Mouse (Mus musculus): ENCODE results near the gene Myo1a. TPM values are rescaled to one million over a fixed set of nuclear protein-coding genes. Genes with fewer than 3 reads are reported as not detected.

Myo1a gene
- polyA plus RNA-seq, 1 experiment from 2014 or later, result 0.17 TPM

DNA sequence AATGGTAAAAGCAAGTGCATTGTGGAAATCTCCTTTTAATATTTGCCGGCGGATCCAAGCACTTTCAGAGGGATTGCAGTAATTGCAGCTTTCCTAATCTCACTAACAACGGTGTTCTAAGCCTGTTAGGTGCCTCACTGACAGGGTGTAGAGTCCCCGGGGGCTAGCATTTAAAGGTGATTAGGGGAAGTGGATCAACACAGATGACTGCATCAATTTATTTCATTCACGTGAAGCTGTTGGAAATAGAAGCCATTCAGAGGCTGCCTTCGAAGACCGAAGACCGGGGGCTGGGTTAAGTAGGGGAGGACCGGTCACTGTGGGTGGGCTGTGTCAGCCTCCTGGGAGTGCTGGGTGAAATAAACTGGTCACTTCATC, 26.0 kb downstream of the Myo1a start:
- Histone ChIP-seq H3K4me3 (replicated peaks) (no peak overlapping the region), H3K27me3 (peaks cover 17% of the 10 kb centered on the region), H3K9ac (peak overlapping the region; percentile 39; the same call in 1 of the 2 replicates), H3K4me1 (replicated peaks) (peaks cover 90% of the 10 kb centered on the region), H3K4me2 (peak overlapping the region; percentile 53), H3K9me3 (replicated peaks) (no peaks in the 10 kb centered on the region), H3K27ac (peak overlapping the region; percentile 83), H3K36me3 (no peaks in the 10 kb centered on the region)
- ATAC-seq (ENCODE audit: low read depth) (no peak), DNase-seq (no peak)
- WGBS (ENCODE audit: insufficient replicate concordance), result 47% methylated on average over 9 of the region's 9 CpGs

DNA sequence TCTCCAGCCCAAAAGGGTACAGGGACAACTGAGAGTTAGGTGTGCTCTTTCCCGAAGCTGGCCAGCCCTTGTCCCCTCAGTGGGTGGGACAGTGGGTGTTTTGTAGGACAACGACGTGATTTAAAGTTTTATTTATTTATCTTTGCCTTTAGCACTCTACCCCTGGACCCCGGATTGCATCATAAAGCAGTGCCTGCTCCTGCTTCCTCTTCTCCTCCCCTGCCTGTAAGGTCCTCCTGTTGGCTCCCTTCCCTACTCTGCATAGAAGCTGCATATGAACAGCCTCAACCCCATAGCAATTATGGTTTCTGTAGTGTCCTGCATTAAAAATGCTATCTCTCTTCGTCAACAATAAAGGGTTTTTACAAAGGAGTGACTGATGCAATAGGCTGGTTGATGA, 26.4 kb downstream of the Myo1a start:
- DNase-seq, result no peak
- peaks cover 94% of the 10 kb centered on the region for H3K4me1 ChIP-seq (replicated peaks)
- H3K9me3 ChIP-seq (replicated peaks), result no peaks in the 10 kb centered on the region
- no peak overlapping the region for H3K4me3 ChIP-seq (replicated peaks)
- H3K36me3 ChIP-seq, result no peaks in the 10 kb centered on the region
- H3K27me3 ChIP-seq, result peaks cover 15% of the 10 kb centered on the region; the same call in 1 of the 2 replicates
- H3K9ac ChIP-seq, result peak overlapping the region; percentile 39; the same call in 1 of the 2 replicates
- no peak for ATAC-seq (ENCODE audit: low read depth)
- peak overlapping the region; percentile 53 for H3K4me2 ChIP-seq
- H3K27ac ChIP-seq, result peak overlapping the region; percentile 83
- 27% methylated on average over 5 of the region's 5 CpGs for WGBS (ENCODE audit: insufficient replicate concordance)

DNA sequence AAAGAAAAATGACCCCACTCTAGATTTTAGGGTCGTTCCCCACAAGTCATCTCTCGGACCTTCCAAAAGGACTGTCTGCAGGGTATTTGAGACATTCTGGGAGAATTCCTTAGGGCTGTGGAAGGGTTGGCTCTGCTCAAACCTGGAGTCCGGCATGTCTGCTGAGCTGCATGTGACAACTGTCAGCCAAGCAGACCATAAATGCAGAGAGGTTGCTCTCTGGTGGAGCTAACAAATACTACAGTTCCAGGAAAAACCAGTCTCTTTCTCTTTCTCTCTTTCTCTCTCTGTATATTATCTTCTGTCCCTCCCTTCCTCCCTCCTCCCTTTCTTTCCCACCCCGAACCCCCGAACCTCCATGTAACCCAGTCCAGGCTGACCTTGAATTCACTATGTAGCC, 29.5 kb downstream of the Myo1a start:
- WGBS (ENCODE audit: insufficient replicate concordance), result 29% methylated on average over 5 of the region's 5 CpGs
- Histone ChIP-seq H3K36me3 (no peaks in the 10 kb centered on the region), H3K4me1 (replicated peaks) (peaks cover 95% of the 10 kb centered on the region), H3K9me3 (replicated peaks) (no peaks in the 10 kb centered on the region), H3K4me3 (replicated peaks) (no peak overlapping the region), H3K9ac (no peak overlapping the region), H3K27ac (no peak overlapping the region), H3K4me2 (no peak overlapping the region), H3K27me3 (no peaks in the 10 kb centered on the region)
- DNase-seq, result no peak
- ATAC-seq (ENCODE audit: low read depth), result no peak

DNA sequence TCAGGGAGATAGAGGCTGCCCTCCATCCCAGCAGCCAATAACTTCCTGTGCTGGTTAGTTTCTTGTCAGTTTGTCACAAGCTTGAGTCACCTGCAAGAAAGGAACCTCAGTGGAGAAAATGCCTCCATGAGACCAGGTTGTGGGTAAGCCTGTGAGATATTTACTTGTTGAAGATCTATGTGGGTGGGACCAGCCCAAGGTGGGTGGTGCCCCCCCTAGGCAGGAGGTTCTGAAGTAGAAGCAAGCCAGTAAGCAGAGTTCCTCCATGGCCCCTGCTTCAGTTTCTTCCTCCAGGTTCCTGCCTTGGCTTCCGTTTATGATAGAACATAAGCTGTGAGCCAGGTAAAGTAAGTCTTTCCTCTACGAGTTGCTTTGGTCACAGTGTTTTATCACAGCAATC, 31.3 kb downstream of the Myo1a start:
- H3K9me3 ChIP-seq (replicated peaks), result no peaks in the 10 kb centered on the region
- WGBS (ENCODE audit: insufficient replicate concordance), result 40% methylated on average over 2 of the region's 2 CpGs
- H3K27me3 ChIP-seq, result no peaks in the 10 kb centered on the region
- no peak overlapping the region for H3K9ac ChIP-seq
- H3K4me3 ChIP-seq (replicated peaks), result no peak overlapping the region
- DNase-seq (no peak), ATAC-seq (ENCODE audit: low read depth) (no peak)
- peaks cover under 1% of the 10 kb centered on the region; the same call in 1 of the 2 replicates for H3K36me3 ChIP-seq
- peak overlapping the region; percentile 35 for H3K27ac ChIP-seq
- H3K4me1 ChIP-seq (replicated peaks), result peaks cover 94% of the 10 kb centered on the region
- H3K4me2 ChIP-seq, result no peak overlapping the region

DNA sequence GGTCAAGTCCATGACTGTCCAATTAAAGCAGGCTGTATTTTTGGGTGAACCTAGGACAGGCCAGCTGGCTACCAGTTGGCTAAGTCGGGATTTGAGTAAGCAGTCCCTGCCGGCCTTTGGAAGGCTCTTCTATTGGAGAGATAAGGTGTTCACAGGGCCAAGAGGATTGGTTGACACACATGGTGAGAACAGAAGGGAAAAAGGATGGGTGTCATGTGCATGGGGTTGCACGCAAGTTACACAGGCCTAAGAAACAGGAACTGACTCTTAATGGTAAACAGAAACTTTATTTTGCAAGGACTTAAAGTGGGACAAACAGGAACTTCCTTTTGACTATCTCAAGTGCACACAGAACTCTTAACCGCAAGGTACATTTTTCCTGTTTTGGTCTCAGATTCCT, 31.9 kb downstream of the Myo1a start:
- H3K27ac ChIP-seq, result peak overlapping the region; percentile 15; the same call in 1 of the 2 replicates
- 35% methylated on average over 4 of the region's 4 CpGs for WGBS (ENCODE audit: insufficient replicate concordance)
- H3K9me3 ChIP-seq (replicated peaks), result no peaks in the 10 kb centered on the region
- H3K4me3 ChIP-seq (replicated peaks), result no peak overlapping the region
- H3K4me2 ChIP-seq, result no peak overlapping the region
- DNase-seq (no peak), ATAC-seq (ENCODE audit: low read depth) (no peak)
- H3K9ac ChIP-seq, result no peak overlapping the region
- H3K4me1 ChIP-seq (replicated peaks), result peaks cover 90% of the 10 kb centered on the region
- H3K27me3 ChIP-seq, result no peaks in the 10 kb centered on the region
- peaks cover 7% of the 10 kb centered on the region for H3K36me3 ChIP-seq

DNA sequence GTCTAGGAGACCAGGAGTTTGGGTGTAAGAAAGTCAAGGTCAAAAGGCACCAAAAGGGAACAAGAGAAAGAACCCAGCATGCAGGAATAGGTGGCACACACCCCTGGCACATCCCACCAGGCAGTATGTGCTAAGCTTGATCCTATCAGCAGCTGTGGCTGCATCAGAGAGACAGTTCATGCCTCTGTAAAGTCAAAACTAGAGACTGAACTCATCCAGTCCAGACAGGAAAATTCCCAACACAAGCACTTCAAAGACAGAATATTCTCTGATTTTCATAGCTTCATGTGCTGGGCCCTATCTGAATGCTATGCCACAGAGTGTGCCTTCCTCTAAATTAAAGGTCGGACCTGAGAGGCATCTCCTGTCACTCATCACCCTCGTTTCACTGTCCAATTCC, 32.6 kb downstream of the Myo1a start:
- Histone ChIP-seq H3K4me2 (no peak overlapping the region), H3K4me3 (replicated peaks) (no peak overlapping the region), H3K4me1 (replicated peaks) (peaks cover 83% of the 10 kb centered on the region), H3K27ac (0 out of 2 replicates have a peak overlapping the region, but pooled peaks have one; percentile 15), H3K27me3 (no peaks in the 10 kb centered on the region), H3K9me3 (replicated peaks) (no peaks in the 10 kb centered on the region), H3K9ac (no peak overlapping the region), H3K36me3 (peaks cover 14% of the 10 kb centered on the region)
- no peak for DNase-seq
- 11% methylated on average over 2 of the region's 2 CpGs for WGBS (ENCODE audit: insufficient replicate concordance)
- no peak for ATAC-seq (ENCODE audit: low read depth)

DNA sequence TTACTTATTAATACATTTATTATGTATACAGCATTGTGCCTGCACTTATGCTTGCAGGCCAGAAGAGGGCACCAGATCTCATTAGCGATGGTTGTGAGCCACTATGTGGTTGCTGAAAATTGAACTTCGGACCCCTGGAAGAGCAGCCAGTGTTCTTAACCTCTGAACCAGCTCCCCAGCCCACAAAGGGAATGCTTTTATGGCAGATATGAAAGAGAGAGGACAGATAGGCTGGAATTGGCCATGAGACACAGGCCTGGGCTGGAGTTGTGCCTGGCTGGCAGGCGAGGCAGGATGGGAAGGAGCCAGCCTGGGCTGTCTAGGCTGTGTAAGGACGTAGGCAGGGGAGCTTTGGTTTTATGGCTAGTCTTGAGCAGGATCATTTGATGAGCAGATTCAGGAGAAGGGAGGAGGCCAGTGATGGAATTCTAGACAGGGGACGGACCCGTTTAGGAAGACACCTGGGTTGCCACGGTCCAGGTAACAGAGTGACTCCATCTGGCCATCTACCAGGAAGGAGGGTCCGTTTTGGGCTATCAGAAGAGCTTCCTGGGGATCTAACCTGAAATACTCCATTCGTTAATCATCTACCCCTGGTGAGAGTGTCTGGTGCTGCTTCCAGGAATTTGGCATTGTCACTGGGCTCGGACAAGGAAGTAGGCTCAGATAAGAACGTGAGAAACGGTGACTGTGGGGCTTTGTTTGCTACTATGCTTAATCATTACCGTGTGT, 33.3 kb downstream of the Myo1a start:
- Histone ChIP-seq H3K4me3 (replicated peaks) (peak overlapping the region; percentile 83), H3K27me3 (no peaks in the 10 kb centered on the region), H3K9me3 (replicated peaks) (no peaks in the 10 kb centered on the region), H3K27ac (peak overlapping the region; percentile 77), H3K9ac (peak overlapping the region; percentile 90), H3K4me1 (replicated peaks) (peaks cover 76% of the 10 kb centered on the region), H3K4me2 (peak overlapping the region; percentile 84), H3K36me3 (peaks cover 21% of the 10 kb centered on the region)
- 22% methylated on average over 13 of the region's 13 CpGs for WGBS (ENCODE audit: insufficient replicate concordance)
- ATAC-seq (ENCODE audit: low read depth) (peak; percentile 42), DNase-seq (no peak)

DNA sequence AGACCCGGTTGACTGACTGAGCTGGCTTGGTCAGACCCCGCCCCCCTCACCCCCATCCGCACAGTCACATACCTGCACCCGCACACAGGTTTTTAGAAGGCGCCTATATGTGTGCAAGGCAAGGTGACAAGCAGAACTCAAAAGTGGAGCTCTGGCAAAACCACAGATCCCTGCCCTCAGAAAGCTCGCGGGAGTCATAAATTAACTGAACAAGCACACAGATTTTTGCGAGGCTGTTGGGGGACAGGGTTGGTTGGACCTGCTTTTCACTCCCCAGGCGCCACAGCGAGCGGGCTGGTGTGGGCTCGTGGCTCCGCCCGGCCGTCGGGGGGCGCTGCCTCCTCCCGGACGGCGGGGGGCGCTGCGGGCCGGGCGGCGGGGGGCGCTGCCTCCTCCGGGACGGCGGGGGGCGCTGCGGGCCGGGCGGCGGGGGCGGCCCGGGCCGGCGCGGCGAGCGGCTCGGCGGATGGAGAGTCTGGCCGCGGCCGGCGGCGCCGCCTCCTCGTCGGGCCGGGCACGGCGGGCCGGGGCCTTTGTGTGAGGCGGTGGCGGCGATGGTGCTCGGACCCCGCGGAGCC, 34.2 kb downstream of the Myo1a start, which contains the start of gene Zbtb39:
Zbtb39 (plus strand) TSS at position 456 of the 578 bp plus-strand sequence.
- H3K9me3 ChIP-seq (replicated peaks), result no peaks in the 10 kb centered on the region
- peaks cover 30% of the 10 kb centered on the region for H3K36me3 ChIP-seq
- H3K4me2 ChIP-seq, result peak within 1 kb of the TSS; percentile 84
- H3K27me3 ChIP-seq, result no peaks in the 10 kb centered on the region
- H3K9ac ChIP-seq, result peak within 1 kb of the TSS; percentile 90
- peak within 1 kb of the TSS; percentile 83 for H3K4me3 ChIP-seq (replicated peaks)
- 1% methylated on average over 60 of the region's 61 CpGs for WGBS (ENCODE audit: insufficient replicate concordance)
- peaks cover 69% of the 10 kb centered on the region for H3K4me1 ChIP-seq (replicated peaks)
- ATAC-seq (ENCODE audit: low read depth) (peak; percentile 71), DNase-seq (peak; percentile 67)
- H3K27ac ChIP-seq, result peak within 1 kb of the TSS; percentile 77

DNA sequence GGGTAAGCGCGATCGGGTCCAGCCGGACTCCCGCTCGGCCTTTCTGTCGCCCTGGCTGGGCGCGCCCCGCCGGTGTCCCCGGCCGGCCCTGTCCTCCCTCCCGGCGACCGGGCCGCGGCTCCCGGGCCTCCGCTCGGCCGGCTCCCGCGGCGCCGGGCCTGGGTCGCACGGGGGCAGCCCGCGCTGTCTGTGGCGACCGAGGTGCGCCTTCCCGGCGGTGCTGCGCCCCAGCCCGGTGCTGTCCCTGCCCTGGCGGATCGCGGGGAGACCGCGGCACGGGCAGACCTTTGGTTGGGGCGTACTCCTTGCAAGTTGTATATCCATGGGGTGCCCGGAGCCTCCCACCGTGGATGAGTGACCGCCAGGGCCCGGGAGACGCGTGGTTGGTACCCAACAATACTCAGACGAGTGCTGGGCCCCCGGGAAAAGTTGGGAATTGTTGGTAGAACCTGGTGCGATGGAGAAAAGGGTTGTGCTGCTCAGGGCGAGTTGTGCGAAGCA, 34.7 kb downstream of the Myo1a start:
- ATAC-seq (ENCODE audit: low read depth), result peak; percentile 43
- peaks cover 67% of the 10 kb centered on the region for H3K4me1 ChIP-seq (replicated peaks)

DNA sequence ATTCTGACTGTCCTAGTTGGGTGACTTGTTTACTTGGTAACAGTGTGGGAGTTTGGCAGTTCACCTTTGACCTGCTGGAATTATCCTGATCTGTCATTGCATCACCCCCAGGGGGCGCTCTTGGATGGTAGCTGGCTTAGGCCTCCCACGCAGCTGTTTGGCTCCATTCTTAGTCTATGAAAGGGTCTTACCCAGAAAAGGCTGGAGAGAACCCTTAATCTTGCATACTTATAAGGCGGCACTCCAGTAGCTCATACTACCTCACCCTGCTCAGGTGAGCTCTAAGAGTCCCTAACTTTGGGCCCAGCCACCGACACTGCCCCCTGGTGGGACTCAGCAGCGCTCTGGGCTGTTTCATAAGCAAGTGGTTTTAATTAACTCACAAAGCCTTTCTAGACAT, 39.7 kb downstream of the Myo1a start:
- DNase-seq (no peak), ATAC-seq (ENCODE audit: low read depth) (no peak)
- Histone ChIP-seq H3K9ac (no peak overlapping the region), H3K4me3 (replicated peaks) (no peak overlapping the region), H3K4me2 (no peak overlapping the region), H3K9me3 (replicated peaks) (no peaks in the 10 kb centered on the region), H3K36me3 (peaks cover 64% of the 10 kb centered on the region), H3K27ac (no peak overlapping the region), H3K4me1 (replicated peaks) (peaks cover 47% of the 10 kb centered on the region), H3K27me3 (no peaks in the 10 kb centered on the region)
- WGBS (ENCODE audit: insufficient replicate concordance), result 66% methylated on average over 5 of the region's 5 CpGs

More for the DNA sequence above, 34.7 kb downstream of the Myo1a start:
- peak overlapping the region; percentile 73 for H3K27ac ChIP-seq
- H3K36me3 ChIP-seq, result peaks cover 35% of the 10 kb centered on the region
- H3K27me3 ChIP-seq, result no peaks in the 10 kb centered on the region
- H3K4me2 ChIP-seq, result peak overlapping the region; percentile 84
- under 1% methylated on average over 53 of the region's 55 CpGs for WGBS (ENCODE audit: insufficient replicate concordance)
- H3K4me3 ChIP-seq (replicated peaks), result peak overlapping the region; percentile 83
- peak overlapping the region; percentile 90 for H3K9ac ChIP-seq
- no peak for DNase-seq
- H3K9me3 ChIP-seq (replicated peaks), result no peaks in the 10 kb centered on the region

DNA sequence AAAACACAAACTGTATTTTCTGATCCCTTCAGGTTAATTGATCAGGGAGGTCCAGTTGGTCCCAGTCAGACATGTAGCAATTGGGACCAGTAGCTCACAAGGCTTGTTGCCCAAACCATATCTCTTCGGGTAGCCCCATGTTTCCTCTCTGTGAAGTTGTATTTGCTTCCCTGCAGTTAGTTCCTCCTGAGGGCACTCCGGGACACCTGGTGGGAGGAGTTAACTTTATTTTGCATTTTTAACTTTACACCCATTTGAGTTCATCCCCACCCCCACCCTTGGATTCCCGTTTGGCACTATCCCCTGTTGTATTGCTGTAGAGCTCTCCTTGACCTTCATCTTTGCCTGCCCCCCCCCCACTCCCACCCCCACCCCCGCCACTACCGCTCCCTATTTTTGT, 40.9 kb downstream of the Myo1a start:
- Histone ChIP-seq H3K27me3 (no peaks in the 10 kb centered on the region), H3K36me3 (peaks cover 64% of the 10 kb centered on the region), H3K9ac (no peak overlapping the region), H3K4me3 (replicated peaks) (no peak overlapping the region), H3K4me2 (no peak overlapping the region), H3K27ac (no peak overlapping the region), H3K4me1 (replicated peaks) (peaks cover 40% of the 10 kb centered on the region), H3K9me3 (replicated peaks) (no peaks in the 10 kb centered on the region)
- WGBS (ENCODE audit: insufficient replicate concordance), result 69% methylated on average over 5 of the region's 5 CpGs
- no peak for DNase-seq
- no peak for ATAC-seq (ENCODE audit: low read depth)

All from liver, embryonic 13.5 days (tissue).